Mouse (Mus musculus) bone marrow, adult 2 months (tissue): ENCODE measurements around the gene Ttc5.
"Not testable (repeated sequence)": the region's sequence is repeated elsewhere in the genome, so short reads cannot be mapped to it uniquely, and the experiment has no call there.

ENCODE experiments used
- CTCF ChIP-seq: fragments of 200-500 bp; IDR thresholded peaks from 2 replicates; pipeline ENCODE4 v1.5.1; 2011; ENCODE audit warnings: low read length, control low read depth; ENCODE audit not compliant: control insufficient read depth, insufficient read depth
- POLR2A ChIP-seq: fragments of 200-500 bp; IDR thresholded peaks from 2 replicates; pipeline ENCODE4 v1.6.1; 2011; ENCODE audit warnings: low read depth, mild to moderate bottlenecking, control low read depth, low read length, borderline replicate concordance; ENCODE audit not compliant: control insufficient read depth

DNA sequence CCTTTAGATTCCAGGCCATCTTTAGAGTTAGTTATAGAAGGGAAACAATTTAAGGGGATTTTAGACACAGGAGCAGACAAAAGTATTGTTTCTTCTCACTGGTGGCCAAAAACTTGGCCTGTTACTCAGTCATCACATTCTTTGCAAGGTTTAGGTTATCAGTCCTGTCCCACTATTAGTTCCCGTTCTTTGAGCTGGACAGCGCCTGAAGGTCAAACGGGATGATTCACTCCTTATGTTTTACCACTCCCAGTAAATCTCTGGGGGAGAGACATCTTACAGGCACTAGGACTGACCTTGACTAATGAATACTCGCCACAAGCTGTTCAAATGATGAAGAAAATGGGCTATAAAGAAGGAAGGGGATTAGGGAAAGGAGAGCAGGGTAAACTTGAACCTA lies 62.9 kb downstream of the Ttc5 start:
- not testable (repeated sequence) for TF ChIP-seq CTCF, POLR2A
